Mouse (Mus musculus) E14TG2a.4 (cell line): Measurements from ENCODE around the gene Prkg1.

Source experiments
- CTCF ChIP-seq: conservative IDR thresholded peaks from 2 replicates; pipeline ENCODE4 v1.5.1; 2014; ENCODE audit warnings: low read length
- POU5F1 ChIP-seq: IDR thresholded peaks from 2 replicates; pipeline ENCODE4 v1.6.1; 2014; ENCODE audit warnings: low read length, borderline replicate concordance

GRCm38 (mm10) chr19:31106835-31107554 lies 657.8 kb downstream of the Prkg1 start:
- TF ChIP-seq CTCF: no peak
- no peak for TF ChIP-seq POU5F1
